Mouse (Mus musculus): ENCODE data around the gene Bcl9l. TPM values are rescaled to one million over a fixed set of nuclear protein-coding genes. Genes with fewer than 3 reads are reported as not detected.

The Bcl9l gene
- polyA plus RNA-seq, 2 experiments = 20.5 to 41.2 TPM

DNA sequence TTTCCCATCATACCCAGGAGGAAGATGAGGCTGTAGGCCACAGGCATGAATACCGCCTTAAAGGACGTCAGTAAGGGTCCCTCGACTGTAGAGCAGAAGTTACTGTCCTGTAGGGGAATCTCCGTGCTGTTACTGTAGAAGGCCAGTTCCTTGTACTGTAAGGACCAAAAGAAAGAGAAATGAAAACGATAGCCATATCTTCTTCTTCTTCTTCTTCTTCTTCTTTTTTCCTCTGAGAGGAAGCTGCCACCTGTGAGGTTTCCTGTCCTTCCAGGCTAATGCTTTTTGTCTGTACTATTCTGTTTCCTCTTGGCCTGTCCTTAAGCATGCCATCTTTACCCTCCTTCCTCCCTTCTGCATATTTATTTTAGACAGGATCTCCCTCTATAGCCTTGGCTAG is 31.5 kb downstream of the Bcl9l start:
- H3K27ac ChIP-seq (replicated peaks; ENCODE audit: low read depth, low read length) = no peak overlapping the region
- H3K4me2 ChIP-seq (replicated peaks; ENCODE audit: low read depth, low read length, severe bottlenecking) = no peak overlapping the region
- no peaks in the 10 kb centered on the region for H3K27me3 ChIP-seq (ENCODE audit: control insufficient read depth, insufficient read depth, low read length)
- no peak overlapping the region for H3K4me3 ChIP-seq (replicated peaks; ENCODE audit: low read length)
- WGBS = 88% methylated on average over 5 of the region's 5 CpGs
- no peak for TF ChIP-seq POLR2A (IDR thresholded peaks at IDR 0.05; ENCODE audit: borderline replicate concordance, extremely low read depth, insufficient read depth, insufficient read length)
- H3K9me3 ChIP-seq (ENCODE audit: control insufficient read depth, low read length) = no peaks in the 10 kb centered on the region
- DNase-seq (ENCODE audit: low spot score) = no peak
- no peak for ATAC-seq (ENCODE audit: low FRiP score, low read depth)
- H3K4me1 ChIP-seq (ENCODE audit: control insufficient read depth, insufficient read depth, low read length) = peaks cover 34% of the 10 kb centered on the region
- no peak overlapping the region for H3K9ac ChIP-seq (ENCODE audit: low read depth, low read length, severe bottlenecking)
- peaks cover 4% of the 10 kb centered on the region; the same call in 1 of the 2 replicates for H3K36me3 ChIP-seq (ENCODE audit: control insufficient read depth, insufficient read depth, low read length)

DNA sequence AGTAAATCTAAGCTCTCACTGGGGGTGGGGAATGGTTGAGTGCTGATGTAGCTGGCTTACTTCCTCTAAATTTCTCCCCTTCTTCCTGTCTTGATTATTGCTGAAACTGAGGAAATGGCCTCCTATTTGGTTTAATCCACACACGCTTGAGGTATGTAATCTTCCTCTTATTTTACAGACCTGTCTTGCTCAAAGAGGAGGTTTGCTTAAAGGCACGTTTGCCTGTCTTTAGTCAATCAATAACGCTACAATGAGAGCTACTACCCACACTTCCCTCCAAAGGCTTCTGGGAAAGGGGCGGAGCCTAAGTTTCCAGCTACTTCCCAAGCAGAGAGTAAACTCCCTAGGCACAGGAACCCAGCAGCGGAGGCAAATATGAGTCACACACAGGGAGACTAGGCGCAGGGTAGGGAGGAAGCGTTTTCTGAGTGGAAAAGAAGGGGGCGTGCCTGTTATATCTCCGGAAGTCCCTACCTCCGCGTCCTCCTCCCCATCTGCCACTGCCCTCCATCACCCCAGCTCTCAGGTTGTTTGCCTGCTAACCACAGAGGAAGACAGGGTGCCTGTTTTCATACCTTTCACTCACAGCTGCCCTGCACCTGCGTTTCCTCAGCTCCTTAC is 32.6 kb downstream of the Bcl9l start:
- Histone ChIP-seq H3K27ac (replicated peaks; ENCODE audit: low read depth, low read length) (no peak overlapping the region), H3K27me3 (ENCODE audit: control insufficient read depth, insufficient read depth, low read length) (no peaks in the 10 kb centered on the region), H3K9me3 (ENCODE audit: control insufficient read depth, low read length) (no peaks in the 10 kb centered on the region), H3K4me2 (replicated peaks; ENCODE audit: low read depth, low read length, severe bottlenecking) (no peak overlapping the region), H3K9ac (ENCODE audit: low read depth, low read length, severe bottlenecking) (no peak overlapping the region), H3K4me1 (ENCODE audit: control insufficient read depth, insufficient read depth, low read length) (peaks cover 23% of the 10 kb centered on the region), H3K36me3 (ENCODE audit: control insufficient read depth, insufficient read depth, low read length) (no peaks in the 10 kb centered on the region), H3K4me3 (replicated peaks; ENCODE audit: low read length) (no peak overlapping the region)
- DNase-seq (ENCODE audit: low spot score) = no peak
- 64% methylated on average over 12 of the region's 12 CpGs for WGBS
- no peak for TF ChIP-seq POLR2A (IDR thresholded peaks at IDR 0.05; ENCODE audit: borderline replicate concordance, extremely low read depth, insufficient read depth, insufficient read length)
- no peak for ATAC-seq (ENCODE audit: low FRiP score, low read depth)

DNA sequence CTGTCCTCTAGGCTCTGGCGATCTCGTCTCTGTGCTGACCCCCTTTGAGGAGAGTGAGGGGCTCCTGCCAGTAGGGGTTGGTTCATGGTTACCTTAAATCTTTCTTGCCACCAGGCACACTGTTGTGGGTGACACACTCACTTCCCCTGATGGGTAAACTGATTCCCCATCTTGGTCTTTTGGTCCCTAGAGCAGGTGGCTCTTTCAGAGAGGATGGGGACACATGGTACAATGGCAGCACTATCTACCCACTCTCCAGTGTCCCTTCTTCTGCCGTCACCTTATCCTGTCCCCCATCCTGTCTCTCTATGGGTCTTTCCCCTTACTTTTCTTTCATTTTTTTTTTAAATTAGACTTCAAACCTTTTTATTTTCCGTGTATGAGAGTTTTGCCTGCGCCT is 33.3 kb downstream of the Bcl9l start:
- Histone ChIP-seq H3K9ac (ENCODE audit: low read depth, low read length, severe bottlenecking) (no peak overlapping the region), H3K27ac (replicated peaks; ENCODE audit: low read depth, low read length) (no peak overlapping the region), H3K4me3 (replicated peaks; ENCODE audit: low read length) (no peak overlapping the region), H3K4me1 (ENCODE audit: control insufficient read depth, insufficient read depth, low read length) (peaks cover 16% of the 10 kb centered on the region), H3K9me3 (ENCODE audit: control insufficient read depth, low read length) (no peaks in the 10 kb centered on the region), H3K4me2 (replicated peaks; ENCODE audit: low read depth, low read length, severe bottlenecking) (no peak overlapping the region), H3K36me3 (ENCODE audit: control insufficient read depth, insufficient read depth, low read length) (no peaks in the 10 kb centered on the region), H3K27me3 (ENCODE audit: control insufficient read depth, insufficient read depth, low read length) (no peaks in the 10 kb centered on the region)
- DNase-seq (ENCODE audit: low spot score) (no peak), ATAC-seq (ENCODE audit: low FRiP score, low read depth) (no peak)
- no peak for TF ChIP-seq POLR2A (IDR thresholded peaks at IDR 0.05; ENCODE audit: borderline replicate concordance, extremely low read depth, insufficient read depth, insufficient read length)
- 90% methylated on average over 5 of the region's 5 CpGs for WGBS

DNA sequence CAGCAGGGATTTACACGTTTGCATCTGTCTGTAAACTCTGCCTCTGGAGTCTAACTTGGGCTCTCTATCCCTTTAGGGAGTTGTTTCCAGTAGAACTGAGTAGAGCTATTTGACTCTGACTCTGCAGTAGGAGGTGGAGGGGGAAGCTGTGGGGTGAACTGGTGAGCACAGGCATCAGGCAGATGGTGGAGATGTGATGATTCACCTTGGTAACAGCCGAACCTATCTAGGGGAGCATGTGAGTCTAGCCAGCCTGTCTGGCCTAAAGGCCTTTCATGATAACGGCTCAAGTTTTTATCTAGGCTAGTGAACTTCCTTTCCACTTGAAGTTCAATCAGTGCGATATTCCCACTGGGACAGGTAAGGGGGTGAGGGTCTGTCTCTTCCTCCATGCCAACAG is 34.7 kb downstream of the Bcl9l start:
- H3K4me3 ChIP-seq (replicated peaks; ENCODE audit: low read length) = no peak overlapping the region
- H3K4me2 ChIP-seq (replicated peaks; ENCODE audit: low read depth, low read length, severe bottlenecking) = no peak overlapping the region
- 66% methylated on average over 4 of the region's 4 CpGs for WGBS
- DNase-seq (ENCODE audit: low spot score) (no peak), ATAC-seq (ENCODE audit: low FRiP score, low read depth) (no peak)
- no peak overlapping the region for H3K9ac ChIP-seq (ENCODE audit: low read depth, low read length, severe bottlenecking)
- no peak overlapping the region for H3K27ac ChIP-seq (replicated peaks; ENCODE audit: low read depth, low read length)
- no peaks in the 10 kb centered on the region for H3K27me3 ChIP-seq (ENCODE audit: control insufficient read depth, insufficient read depth, low read length)
- no peak for TF ChIP-seq POLR2A (IDR thresholded peaks at IDR 0.05; ENCODE audit: borderline replicate concordance, extremely low read depth, insufficient read depth, insufficient read length)
- H3K36me3 ChIP-seq (ENCODE audit: control insufficient read depth, insufficient read depth, low read length) = no peaks in the 10 kb centered on the region
- H3K4me1 ChIP-seq (ENCODE audit: control insufficient read depth, insufficient read depth, low read length) = peaks cover 6% of the 10 kb centered on the region; the same call in 1 of the 2 replicates
- H3K9me3 ChIP-seq (ENCODE audit: control insufficient read depth, low read length) = no peaks in the 10 kb centered on the region

DNA sequence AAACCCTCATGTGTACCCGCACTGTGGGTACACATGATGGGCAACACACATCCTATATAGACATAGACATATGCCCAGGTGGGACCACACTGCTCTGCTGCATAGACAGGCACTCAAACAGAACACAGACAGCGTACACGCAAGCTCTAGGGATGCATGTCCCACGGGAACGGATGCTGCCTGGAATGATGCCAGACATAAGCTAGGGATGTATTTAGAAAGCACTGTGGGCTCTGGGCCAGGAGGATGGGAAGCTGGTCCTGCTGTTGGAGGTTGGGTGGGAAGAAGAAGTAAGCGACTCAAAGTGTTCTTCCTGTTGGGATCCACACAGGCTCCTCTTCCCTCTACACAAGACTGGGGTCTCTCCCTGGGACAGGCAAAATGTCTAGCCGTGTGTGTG is 35.4 kb downstream of the Bcl9l start:
- Histone ChIP-seq H3K4me3 (replicated peaks; ENCODE audit: low read length) (no peak overlapping the region), H3K27me3 (ENCODE audit: control insufficient read depth, insufficient read depth, low read length) (no peaks in the 10 kb centered on the region), H3K4me2 (replicated peaks; ENCODE audit: low read depth, low read length, severe bottlenecking) (no peak overlapping the region), H3K36me3 (ENCODE audit: control insufficient read depth, insufficient read depth, low read length) (no peaks in the 10 kb centered on the region), H3K9ac (ENCODE audit: low read depth, low read length, severe bottlenecking) (no peak overlapping the region), H3K9me3 (ENCODE audit: control insufficient read depth, low read length) (no peaks in the 10 kb centered on the region), H3K4me1 (ENCODE audit: control insufficient read depth, insufficient read depth, low read length) (no peaks in the 10 kb centered on the region), H3K27ac (replicated peaks; ENCODE audit: low read depth, low read length) (no peak overlapping the region)
- no peak for TF ChIP-seq POLR2A (IDR thresholded peaks at IDR 0.05; ENCODE audit: borderline replicate concordance, extremely low read depth, insufficient read depth, insufficient read length)
- no peak for ATAC-seq (ENCODE audit: low FRiP score, low read depth)
- no peak for DNase-seq (ENCODE audit: low spot score)
- WGBS = 68% methylated on average over 7 of the region's 7 CpGs
